Mouse (Mus musculus) heart, adult 2 months (tissue): Measurements from ENCODE around the gene Tmc5. TPM values are rescaled to one million over a fixed set of nuclear protein-coding genes. Genes with fewer than 3 reads are reported as not detected.
A peak's percentile ranks its signal among the peaks of the same experiment; 100 is the strongest.

Experiments
- DNase-seq, 2 experiments: peaks; one replicate each; pipeline ENCODE4 v3.0.0; 2021
- H3K27ac ChIP-seq: fragments of 200-600 bp; 2 replicates; pipeline ENCODE4 v1.8.1; 2022
- H3K27me3 ChIP-seq: fragments of 200-500 bp; 2 replicates; pipeline ENCODE4 v1.6.1; 2012; ENCODE audit warnings: mild to moderate bottlenecking, low read length, inconsistent platforms, mixed read lengths; ENCODE audit not compliant: control insufficient read depth, insufficient read depth
- H3K36me3 ChIP-seq: fragments of 200-500 bp; 2 replicates; pipeline ENCODE4 v1.6.1; 2012; ENCODE audit warnings: low read length, inconsistent platforms; ENCODE audit not compliant: control insufficient read depth, insufficient read depth
- H3K4me1 ChIP-seq: fragments of 200-500 bp; 2 replicates; pipeline ENCODE4 v1.6.1; 2011; ENCODE audit warnings: low read length; ENCODE audit not compliant: control insufficient read depth, insufficient read depth
- H3K4me3 ChIP-seq: fragments of 200-600 bp; 2 replicates; pipeline ENCODE4 v1.8.1; 2022
- H3K79me2 ChIP-seq: fragments of 200-500 bp; replicated peaks from 2 replicates; pipeline ENCODE4 v1.6.1; 2012; ENCODE audit warnings: mild to moderate bottlenecking, inconsistent platforms, low read length, moderate library complexity, mixed read lengths; ENCODE audit not compliant: control insufficient read depth, insufficient read depth
- H3K9ac ChIP-seq: fragments of 200-500 bp; 2 replicates; pipeline ENCODE4 v1.6.1; 2012; ENCODE audit warnings: low read depth, mild to moderate bottlenecking, control low read depth, inconsistent platforms, low read length, mixed read lengths
- CTCF ChIP-seq: fragments of 200-600 bp; IDR thresholded peaks from 2 replicates; pipeline ENCODE4 v1.8.1; 2022; ENCODE audit warnings: antibody characterized with exemption, mild to moderate bottlenecking, moderate library complexity
- EP300 ChIP-seq: fragments of 200-500 bp; IDR thresholded peaks from 2 replicates; pipeline ENCODE4 v1.6.1; 2011; ENCODE audit warnings: low read depth, low read length, control low read depth; ENCODE audit not compliant: insufficient read depth
- POLR2A ChIP-seq: fragments of 200-500 bp; IDR thresholded peaks from 2 replicates; pipeline ENCODE4 v1.6.1; 2011; ENCODE audit warnings: mild to moderate bottlenecking, low read depth, low read length, control low read depth; ENCODE audit not compliant: insufficient read depth
- WGBS: fragments of 180-500 bp; shearing (Covaris S2); methylation state at CpG from one replicate; pipeline ENCODE4 v1.1.7; 2018; 5-methylcytosine and 5-hydroxymethylcytosine counted together
- intact Hi-C: fragments of 180-260 bp; cut with DNase I; formaldehyde crosslinking; loops from one replicate; pipeline ENCODE4 v1.15.1; 2025
- long read RNA-seq: library from polyadenylated mRNA; stranded (forward); transcript quantifications from one replicate; pipeline ENCODE4 v2.0.0, GENCODE M21; 2021
- polyA plus RNA-seq: library from polyadenylated mRNA; depleted of rRNA; stranded (reverse); fragments of >200 nt; gene quantifications from 2 replicates; pipeline ENCODE4 v1.2.3, GENCODE M21; 2012; rRNA removed
- total RNA-seq, 2 experiments: library from RNA; stranded (reverse); gene quantifications; 2 replicates each; pipeline ENCODE4 v1.2.3; 2021

The Tmc5 gene
- total RNA-seq (under 1 TPM; 0.10 to 0.34 TPM), polyA plus RNA-seq (0.72 and 0.73 TPM in 2 replicates)
- long read RNA-seq: 0 reads

DNA sequence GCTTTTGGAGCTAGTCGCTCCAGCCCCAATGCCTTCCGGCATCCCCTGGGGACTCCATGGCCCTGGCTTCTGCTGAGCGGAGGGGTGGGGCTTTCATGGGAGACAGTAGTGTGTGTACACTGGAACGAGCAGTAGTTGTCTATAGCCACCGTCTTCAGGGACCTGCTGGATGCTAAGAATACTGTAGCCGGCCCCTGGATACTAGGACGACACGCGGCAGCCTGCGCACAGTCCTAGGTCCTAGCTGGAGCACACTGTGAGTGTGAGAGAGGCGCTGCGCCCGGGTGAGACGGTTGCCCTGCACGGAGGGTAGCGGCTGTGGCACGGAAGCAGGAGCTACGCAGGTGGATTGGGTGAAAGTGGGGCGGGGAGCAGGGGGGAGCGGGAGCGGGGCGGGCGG lies at the start of gene Tmc5:
TSS of gene Tmc5 (plus strand) at position 97 of the 400 bp plus-strand sequence.
- TF ChIP-seq CTCF (no peak), EP300 (no peak), POLR2A (no peak)
- Histone ChIP-seq H3K36me3 (no peaks in the 10 kb centered on the region), H3K4me3 (no peak within 1 kb of the TSS), H3K27ac (no peak within 1 kb of the TSS), H3K79me2 (no peaks in the 10 kb centered on the region), H3K27me3 (0 out of 2 replicates have a peak, but pooled peaks cover 1% of the 10 kb centered on the region), H3K9ac (0 out of 2 replicates have a peak within 1 kb of the TSS, but pooled peaks have one; percentile 37), H3K4me1 (peaks cover 1% of the 10 kb centered on the region)
- intact Hi-C loops: loop anchor here (5.0 kb wide), 1 partner anchor 290 kb away; no protein-coding TSS in a partner anchor
- WGBS: 3% methylated on average over 23 of the region's 23 CpGs
- peak; percentile 27 to 42 for DNase-seq

DNA sequence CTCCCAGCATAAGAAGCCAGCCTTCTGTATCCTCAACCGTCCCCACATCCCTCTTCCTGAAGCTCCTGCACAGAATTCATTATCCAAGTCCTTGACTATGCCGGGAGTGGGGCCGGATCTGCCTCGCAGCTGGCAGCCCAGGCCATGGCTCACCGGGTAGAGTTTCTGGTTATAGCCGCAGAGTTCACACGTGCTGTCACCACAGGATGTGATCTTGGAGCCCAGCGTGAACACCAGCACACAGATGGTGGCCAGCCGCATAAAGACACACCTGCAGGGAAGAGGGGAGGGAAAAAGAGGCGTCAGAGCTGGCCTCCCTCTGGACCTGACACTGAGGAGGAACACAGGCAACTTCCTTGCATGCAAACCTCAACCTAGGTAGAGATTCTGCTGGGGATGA lies 49.6 kb upstream of the Tmc5 start:
- no peak overlapping the region for H3K27ac ChIP-seq
- no peak for DNase-seq
- H3K36me3 ChIP-seq: no peaks in the 10 kb centered on the region
- no peaks in the 10 kb centered on the region for H3K4me1 ChIP-seq
- TF ChIP-seq POLR2A (no peak), CTCF (no peak), EP300 (no peak)
- WGBS: 70% methylated on average over 10 of the region's 10 CpGs
- no peak overlapping the region for H3K9ac ChIP-seq
- H3K79me2 ChIP-seq: no peaks in the 10 kb centered on the region
- intact Hi-C loops: no loop called here
- H3K4me3 ChIP-seq: no peak overlapping the region
- no peaks in the 10 kb centered on the region for H3K27me3 ChIP-seq

DNA sequence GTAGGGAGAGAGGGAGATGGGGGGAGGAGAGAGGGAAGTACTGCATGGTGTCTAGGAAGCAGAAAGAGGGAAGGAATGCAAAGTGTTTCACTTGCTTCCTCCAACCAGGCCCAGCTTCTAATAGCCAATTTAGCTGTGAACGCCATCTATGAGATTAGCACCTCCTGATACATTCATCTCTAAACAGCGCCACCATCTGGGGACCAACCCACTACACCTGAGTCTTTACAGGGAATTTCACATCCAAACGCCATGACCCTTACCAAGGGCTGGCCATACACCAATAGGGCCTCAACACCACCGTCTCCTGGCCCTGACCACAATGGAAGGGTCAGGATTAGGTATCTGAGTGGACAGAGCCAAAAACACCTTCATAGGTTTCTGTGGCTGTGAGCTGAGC lies 43.2 kb upstream of the Tmc5 start:
- no peak overlapping the region for H3K9ac ChIP-seq
- H3K4me3 ChIP-seq: no peak overlapping the region
- no peaks in the 10 kb centered on the region for H3K4me1 ChIP-seq
- intact Hi-C loops: no loop called here
- no peak for DNase-seq
- TF ChIP-seq POLR2A: no peak
- TF ChIP-seq EP300: no peak
- TF ChIP-seq CTCF: no peak
- WGBS: 63% methylated on average over 4 of the region's 4 CpGs
- no peak overlapping the region for H3K27ac ChIP-seq
- no peaks in the 10 kb centered on the region for H3K79me2 ChIP-seq
- H3K36me3 ChIP-seq: no peaks in the 10 kb centered on the region
- no peaks in the 10 kb centered on the region for H3K27me3 ChIP-seq

DNA sequence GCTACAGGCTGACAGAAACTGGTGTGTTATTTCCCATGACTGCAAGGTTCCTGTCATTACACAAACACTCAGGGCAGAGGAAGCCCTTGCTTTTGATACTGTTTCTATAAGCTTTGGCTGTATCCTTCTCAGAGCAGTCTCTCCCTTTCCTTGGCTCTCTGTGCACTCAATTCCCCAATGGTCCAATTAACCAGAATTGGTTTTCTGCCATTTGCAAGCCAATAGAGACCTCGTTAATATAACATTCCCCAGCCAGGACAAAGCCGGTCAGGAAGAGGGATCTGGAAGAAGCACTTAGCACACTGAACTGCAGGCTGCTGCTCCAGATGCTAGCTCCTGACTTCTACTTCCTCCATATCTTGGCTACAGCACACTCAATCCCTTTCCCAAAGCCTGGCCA lies 42.8 kb upstream of the Tmc5 start:
- Histone ChIP-seq H3K4me3 (no peak overlapping the region), H3K79me2 (no peaks in the 10 kb centered on the region), H3K27me3 (no peaks in the 10 kb centered on the region), H3K9ac (no peak overlapping the region), H3K36me3 (no peaks in the 10 kb centered on the region), H3K4me1 (no peaks in the 10 kb centered on the region), H3K27ac (no peak overlapping the region)
- TF ChIP-seq POLR2A (no peak), EP300 (no peak), CTCF (no peak)
- intact Hi-C loops: no loop called here
- no peak for DNase-seq
- 74% methylated on average over 2 of the region's 2 CpGs for WGBS

DNA sequence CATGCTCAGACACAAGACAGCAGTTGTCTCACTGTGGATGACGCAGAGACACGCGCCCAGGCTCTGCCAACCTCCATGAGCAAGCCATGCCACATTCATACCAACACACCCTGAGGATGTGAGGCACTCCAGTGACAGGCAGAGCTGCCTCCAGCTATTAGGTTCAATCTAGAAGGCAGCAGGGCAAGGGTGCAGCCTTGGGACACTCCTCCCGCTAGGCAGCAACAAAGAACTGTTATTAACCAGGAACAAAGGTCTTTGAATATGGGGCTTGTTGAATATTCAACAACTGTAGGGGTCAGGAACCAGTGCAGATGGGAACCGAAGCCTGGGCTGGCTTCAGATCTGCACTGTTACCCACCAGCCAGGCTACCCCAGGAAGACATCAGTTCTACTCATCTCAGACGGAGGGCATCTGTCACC lies 28.0 kb upstream of the Tmc5 start:
- Histone ChIP-seq H3K27ac (no peak overlapping the region), H3K4me3 (no peak overlapping the region), H3K36me3 (no peaks in the 10 kb centered on the region), H3K4me1 (no peaks in the 10 kb centered on the region), H3K9ac (no peak overlapping the region), H3K27me3 (no peaks in the 10 kb centered on the region), H3K79me2 (no peaks in the 10 kb centered on the region)
- intact Hi-C loops: no loop called here
- 95% methylated on average over 6 of the region's 6 CpGs for WGBS
- TF ChIP-seq EP300: no peak
- no peak for TF ChIP-seq CTCF
- no peak for TF ChIP-seq POLR2A
- no peak for DNase-seq

DNA sequence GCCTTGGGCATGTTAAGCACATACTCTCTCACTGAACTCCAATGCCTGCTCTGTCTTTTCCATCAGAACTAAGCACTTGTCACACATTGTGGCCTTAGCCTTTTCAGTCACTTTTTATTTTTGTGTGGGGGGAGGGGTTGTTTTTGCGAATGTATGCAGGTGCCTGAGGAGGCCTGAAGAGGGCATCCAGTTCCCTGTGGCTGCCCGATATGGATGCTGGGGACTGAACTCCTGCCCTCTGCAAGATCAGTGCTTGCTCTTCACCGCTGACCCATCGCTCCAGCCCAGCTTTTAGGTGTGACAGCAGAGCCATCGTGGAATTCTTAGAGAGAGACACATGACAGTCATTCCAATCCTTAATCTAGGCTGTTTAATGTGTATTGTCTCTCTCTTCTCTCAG lies 25.7 kb upstream of the Tmc5 start:
- no peaks in the 10 kb centered on the region for H3K36me3 ChIP-seq
- no peaks in the 10 kb centered on the region for H3K27me3 ChIP-seq
- H3K4me3 ChIP-seq: no peak overlapping the region
- H3K27ac ChIP-seq: no peak overlapping the region
- no peak for TF ChIP-seq POLR2A
- no peak for TF ChIP-seq CTCF
- TF ChIP-seq EP300: no peak
- H3K9ac ChIP-seq: no peak overlapping the region
- H3K4me1 ChIP-seq: no peaks in the 10 kb centered on the region
- 68% methylated on average over 5 of the region's 5 CpGs for WGBS
- intact Hi-C loops: no loop called here
- no peak for DNase-seq
- H3K79me2 ChIP-seq: no peaks in the 10 kb centered on the region
